Mouse (Mus musculus) intestine, embryonic 16.5 days (tissue): ENCODE data around the gene Olfr905. TPM values are rescaled to one million over a fixed set of nuclear protein-coding genes. Genes with fewer than 3 reads are reported as not detected.

Experiments used
- ATAC-seq: fragments of 200-750 bp; cut with Nextera tagmentation; 2 replicates; pipeline ENCODE4 v1.8.0; 2017; ENCODE audit warnings: moderate TSS enrichment, moderate library complexity
- H3K27ac ChIP-seq: fragments of 300-500 bp; sonication (generic); 2 replicates; pipeline ENCODE4 v1.5.1; 2014; ENCODE audit warnings: mild to moderate bottlenecking, low read length
- H3K27me3 ChIP-seq: fragments of 300-500 bp; sonication (generic); replicated peaks from 2 replicates; pipeline ENCODE4 v1.6.1; 2014; ENCODE audit warnings: low read length, control low read depth, mixed read lengths; ENCODE audit not compliant: control insufficient read depth, insufficient read depth
- H3K36me3 ChIP-seq: fragments of 300-500 bp; sonication (generic); 2 replicates; pipeline ENCODE4 v1.6.1; 2014; ENCODE audit warnings: low read length, control low read depth; ENCODE audit not compliant: control insufficient read depth, insufficient read depth
- H3K4me1 ChIP-seq: fragments of 300-500 bp; sonication (generic); 2 replicates; pipeline ENCODE4 v1.6.1; 2014; ENCODE audit warnings: low read length, control low read depth, mixed read lengths; ENCODE audit not compliant: control insufficient read depth, insufficient read depth
- H3K4me2 ChIP-seq: fragments of 300-500 bp; sonication (generic); 2 replicates; pipeline ENCODE4 v1.6.1; 2014; ENCODE audit warnings: low read depth, low read length, control low read depth
- H3K4me3 ChIP-seq: fragments of 300-500 bp; sonication (generic); 2 replicates; pipeline ENCODE4 v1.5.1; 2014; ENCODE audit warnings: mild to moderate bottlenecking, low read length
- H3K9ac ChIP-seq: fragments of 300-500 bp; sonication (generic); 2 replicates; pipeline ENCODE4 v1.6.1; 2014; ENCODE audit warnings: low read depth, low read length
- H3K9me3 ChIP-seq: fragments of 300-500 bp; sonication (generic); 2 replicates; pipeline ENCODE4 v1.6.1; 2016; ENCODE audit warnings: low read length, control low read depth; ENCODE audit not compliant: control insufficient read depth
- WGBS: fragments of 180-500 bp; shearing (Covaris S2); extraction: QIAGEN DNeasy Blood & Tissue Kit; methylation state at CpG from one replicate; pipeline ENCODE4 v1.1.7; 2014; 5-methylcytosine and 5-hydroxymethylcytosine counted together
- polyA plus RNA-seq: library from polyadenylated mRNA; unstranded; fragments of >200 nt; fragmentation: Nextera tagmentation; extraction: Ambion mirVana; gene quantifications from 2 replicates; pipeline ENCODE4 v1.2.1, GENCODE M21; 2015

Gene Olfr905
- not detected in 2 replicates for polyA plus RNA-seq

DNA sequence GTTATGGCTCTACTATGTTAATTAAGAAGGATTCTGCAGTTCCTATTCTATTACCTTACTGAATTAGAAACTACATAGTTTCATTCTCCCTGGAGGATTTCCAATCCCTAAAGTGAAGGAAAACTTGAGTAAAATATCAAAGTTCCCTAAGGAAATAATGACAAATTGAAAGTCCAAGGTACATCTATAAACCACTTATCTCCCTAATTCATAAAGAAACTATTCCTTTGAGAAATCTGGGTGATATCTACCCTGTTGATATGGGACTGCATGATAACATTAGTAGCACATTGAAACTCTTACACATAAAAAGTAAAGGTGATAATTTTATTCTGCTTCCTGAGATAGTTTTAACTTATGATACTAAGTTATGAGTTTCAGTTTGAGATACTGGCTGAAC, at the start of gene Olfr905:
TSS of gene Olfr905 (plus strand) at position 301 of the 400 bp plus-strand sequence.
- Histone ChIP-seq H3K9me3 (no peaks in the 10 kb centered on the region), H3K9ac (no peak within 1 kb of the TSS), H3K4me2 (no peak within 1 kb of the TSS), H3K36me3 (no peaks in the 10 kb centered on the region), H3K4me1 (no peaks in the 10 kb centered on the region), H3K27me3 (no peaks in the 10 kb centered on the region), H3K4me3 (no peak within 1 kb of the TSS), H3K27ac (no peak within 1 kb of the TSS)
- no peak for ATAC-seq

DNA sequence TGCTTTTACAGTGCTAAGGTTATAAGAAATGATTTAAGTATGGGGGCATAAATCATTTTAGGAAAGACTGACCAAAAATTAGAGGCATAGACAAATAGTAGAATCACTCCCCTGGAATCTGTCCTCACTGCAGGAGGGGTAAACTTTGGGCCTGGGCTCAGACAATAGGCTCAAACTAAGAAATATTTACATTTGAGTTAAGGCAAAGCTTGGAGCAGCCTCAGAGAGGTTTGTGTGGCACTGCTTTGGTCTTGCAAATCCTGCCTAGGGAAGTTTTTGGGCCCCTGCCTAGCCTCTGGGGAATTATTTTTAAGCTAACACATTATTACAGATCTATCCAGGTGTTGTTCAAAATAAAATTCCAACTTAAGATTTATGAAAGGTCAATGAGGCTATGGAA, 47.1 kb upstream of the Olfr905 start:
- no peak for ATAC-seq
- Histone ChIP-seq H3K4me3 (no peak overlapping the region), H3K4me2 (no peak overlapping the region), H3K27me3 (no peaks in the 10 kb centered on the region), H3K4me1 (no peaks in the 10 kb centered on the region), H3K9ac (no peak overlapping the region), H3K27ac (no peak overlapping the region), H3K9me3 (no peaks in the 10 kb centered on the region), H3K36me3 (no peaks in the 10 kb centered on the region)

DNA sequence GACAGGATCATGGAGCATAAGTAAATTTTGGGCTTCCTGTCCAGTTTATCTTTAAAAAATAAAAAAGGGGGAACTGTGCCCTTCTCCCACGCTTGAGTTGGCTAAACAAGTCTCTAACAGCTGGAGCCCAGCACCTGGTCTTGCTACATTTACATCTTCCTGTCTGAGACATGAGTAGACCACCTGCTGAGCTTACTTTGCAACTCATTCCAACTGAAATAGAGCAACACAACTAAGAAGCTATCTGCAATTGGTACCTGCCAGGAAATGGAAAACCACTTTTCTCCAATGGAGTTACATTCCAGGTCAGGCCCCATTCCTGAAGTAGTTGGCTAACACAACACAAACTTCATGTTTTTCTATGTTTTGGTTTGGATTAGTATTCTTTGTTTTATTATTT, 43.9 kb upstream of the Olfr905 start:
- no peak for ATAC-seq
- Histone ChIP-seq H3K4me3 (no peak overlapping the region), H3K9me3 (no peaks in the 10 kb centered on the region), H3K9ac (no peak overlapping the region), H3K4me1 (no peaks in the 10 kb centered on the region), H3K27me3 (no peaks in the 10 kb centered on the region), H3K27ac (no peak overlapping the region), H3K4me2 (no peak overlapping the region), H3K36me3 (no peaks in the 10 kb centered on the region)
- 36% methylated on average over 1 of the region's 1 CpGs for WGBS

DNA sequence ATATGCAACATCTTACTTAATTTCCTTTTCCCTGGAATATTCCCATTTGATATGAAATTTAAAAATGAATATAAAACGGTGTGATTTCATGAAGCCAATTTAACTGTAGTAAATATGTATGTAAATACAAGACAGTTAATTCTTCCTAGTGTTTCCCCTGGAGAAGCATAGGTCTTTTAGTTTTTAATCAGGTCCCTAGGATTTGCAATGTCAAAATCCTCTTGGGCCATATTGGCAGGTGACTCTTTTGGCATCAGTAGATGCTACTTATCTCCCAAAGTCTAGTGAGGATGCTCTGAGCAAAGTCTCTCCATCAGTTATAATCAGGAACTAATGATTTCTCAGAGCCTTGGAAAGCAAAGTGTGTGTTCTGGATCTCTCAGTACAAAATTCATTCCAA, 41.8 kb upstream of the Olfr905 start, which contains the start of gene Olfr901:
TSS of gene Olfr901 (plus strand) at position 301 of the 400 bp plus-strand sequence.
- H3K27me3 ChIP-seq = no peaks in the 10 kb centered on the region
- H3K36me3 ChIP-seq = no peaks in the 10 kb centered on the region
- no peaks in the 10 kb centered on the region for H3K4me1 ChIP-seq
- no peaks in the 10 kb centered on the region for H3K9me3 ChIP-seq
- no peak within 1 kb of the TSS for H3K9ac ChIP-seq
- WGBS = 87% methylated on average over 1 of the region's 1 CpGs
- no peak for ATAC-seq
- H3K4me3 ChIP-seq = no peak within 1 kb of the TSS
- no peak within 1 kb of the TSS for H3K27ac ChIP-seq
- H3K4me2 ChIP-seq = no peak within 1 kb of the TSS

DNA sequence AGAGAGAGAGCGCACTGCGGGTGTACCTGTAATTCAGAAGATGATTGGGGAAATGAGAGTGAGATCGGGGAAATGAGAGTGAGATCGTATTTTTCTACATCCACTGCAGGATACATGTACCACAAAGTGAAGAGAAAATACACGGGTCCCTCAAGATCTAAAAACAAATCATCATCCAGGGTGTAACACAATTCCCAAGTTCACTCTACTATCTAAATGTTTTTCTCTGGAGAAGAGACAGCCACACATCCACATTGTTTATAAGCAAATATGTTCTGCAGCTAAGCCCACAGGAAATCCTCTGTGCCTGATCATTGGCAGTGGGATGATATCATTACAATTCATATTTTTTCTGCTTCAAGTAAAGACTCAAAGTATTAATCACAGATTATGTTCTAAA, 23.6 kb upstream of the Olfr905 start, which contains the start of gene Olfr902:
TSS of gene Olfr902 (plus strand) at position 301 of the 400 bp plus-strand sequence.
- no peak within 1 kb of the TSS for H3K27ac ChIP-seq
- H3K27me3 ChIP-seq = no peaks in the 10 kb centered on the region
- H3K9ac ChIP-seq = no peak within 1 kb of the TSS
- no peaks in the 10 kb centered on the region for H3K9me3 ChIP-seq
- no peak within 1 kb of the TSS for H3K4me2 ChIP-seq
- H3K4me3 ChIP-seq = no peak within 1 kb of the TSS
- H3K36me3 ChIP-seq = no peaks in the 10 kb centered on the region
- 86% methylated on average over 5 of the region's 5 CpGs for WGBS
- no peaks in the 10 kb centered on the region for H3K4me1 ChIP-seq
- ATAC-seq = no peak

DNA sequence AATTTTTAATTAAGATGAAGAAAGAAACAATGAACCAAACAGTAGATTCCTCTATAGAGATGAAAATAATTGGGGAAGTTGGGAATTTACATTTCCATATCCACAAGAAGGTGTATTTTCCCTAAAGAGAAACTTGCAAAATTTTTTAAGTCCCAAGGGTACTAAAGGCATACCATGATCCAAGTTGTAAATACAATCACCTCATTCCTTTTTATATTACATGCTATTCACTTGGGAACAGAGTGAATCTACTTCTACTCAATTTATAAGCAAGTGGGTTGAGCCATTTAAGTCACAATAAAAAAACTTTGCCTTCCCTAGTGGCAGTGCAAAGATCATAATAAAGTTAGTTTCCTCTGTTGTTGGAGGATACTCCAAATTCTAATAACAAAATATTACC, 8.1 kb upstream of the Olfr905 start, which contains the start of gene Olfr904:
TSS of gene Olfr904 (plus strand) at position 301 of the 400 bp plus-strand sequence.
- no peaks in the 10 kb centered on the region for H3K27me3 ChIP-seq
- H3K9me3 ChIP-seq = no peaks in the 10 kb centered on the region
- ATAC-seq = no peak
- H3K4me2 ChIP-seq = no peak within 1 kb of the TSS
- no peak within 1 kb of the TSS for H3K4me3 ChIP-seq
- H3K4me1 ChIP-seq = no peaks in the 10 kb centered on the region
- no peaks in the 10 kb centered on the region for H3K36me3 ChIP-seq
- no peak within 1 kb of the TSS for H3K9ac ChIP-seq
- H3K27ac ChIP-seq = no peak within 1 kb of the TSS

DNA sequence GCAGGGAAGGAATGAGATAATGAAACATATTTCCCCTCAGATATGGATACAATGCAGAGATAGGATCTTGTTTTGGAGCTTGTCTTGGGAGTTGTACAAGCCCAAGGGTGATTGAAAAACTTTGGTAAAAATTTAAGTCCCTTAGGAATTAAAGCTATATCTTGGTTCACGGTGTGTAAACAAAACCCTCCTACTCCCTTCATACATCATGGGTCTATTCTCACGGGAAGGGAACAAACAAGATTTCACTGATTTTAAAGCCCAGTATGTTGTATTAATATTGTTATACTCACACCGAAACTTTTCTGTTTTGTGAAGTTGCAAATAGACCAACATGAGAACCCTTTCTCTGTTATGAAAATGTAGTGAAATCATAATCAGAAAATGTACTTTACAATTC, 15.9 kb downstream of the Olfr905 start, which contains the start of gene Olfr906:
TSS of gene Olfr906 (plus strand) at position 301 of the 400 bp plus-strand sequence.
- ATAC-seq = no peak
- H3K27ac ChIP-seq = no peak within 1 kb of the TSS
- no peak within 1 kb of the TSS for H3K9ac ChIP-seq
- no peaks in the 10 kb centered on the region for H3K9me3 ChIP-seq
- H3K36me3 ChIP-seq = no peaks in the 10 kb centered on the region
- no peak within 1 kb of the TSS for H3K4me2 ChIP-seq
- H3K27me3 ChIP-seq = no peaks in the 10 kb centered on the region
- H3K4me1 ChIP-seq = no peaks in the 10 kb centered on the region
- no peak within 1 kb of the TSS for H3K4me3 ChIP-seq
- 78% methylated on average over 3 of the region's 3 CpGs for WGBS

DNA sequence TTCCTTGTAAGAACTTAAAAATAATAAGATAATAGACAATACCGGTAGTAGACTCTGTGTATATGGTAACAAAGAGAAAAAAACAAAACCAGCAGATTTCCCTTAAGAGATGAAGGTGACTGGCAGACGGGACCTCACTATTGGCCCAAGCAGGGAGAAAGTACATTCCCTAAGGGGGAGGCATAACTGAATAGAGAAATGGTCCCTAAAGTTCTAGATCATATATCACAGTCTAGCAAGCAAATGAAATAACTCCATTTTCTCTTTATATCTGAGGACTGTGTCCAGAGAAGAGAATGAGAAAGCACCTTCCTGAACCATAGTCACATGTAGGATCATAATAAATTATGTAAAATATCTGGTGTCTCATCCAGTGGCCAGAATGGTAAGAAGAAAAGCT, 24.6 kb downstream of the Olfr905 start, which contains the start of gene Olfr907:
TSS of gene Olfr907 (plus strand) at position 301 of the 400 bp plus-strand sequence.
- ATAC-seq = no peak
- Histone ChIP-seq H3K4me3 (no peak within 1 kb of the TSS), H3K4me2 (no peak within 1 kb of the TSS), H3K4me1 (no peaks in the 10 kb centered on the region), H3K9ac (no peak within 1 kb of the TSS), H3K9me3 (no peaks in the 10 kb centered on the region), H3K27ac (no peak within 1 kb of the TSS), H3K36me3 (no peaks in the 10 kb centered on the region), H3K27me3 (no peaks in the 10 kb centered on the region)
- WGBS = 80% methylated on average over 2 of the region's 2 CpGs

DNA sequence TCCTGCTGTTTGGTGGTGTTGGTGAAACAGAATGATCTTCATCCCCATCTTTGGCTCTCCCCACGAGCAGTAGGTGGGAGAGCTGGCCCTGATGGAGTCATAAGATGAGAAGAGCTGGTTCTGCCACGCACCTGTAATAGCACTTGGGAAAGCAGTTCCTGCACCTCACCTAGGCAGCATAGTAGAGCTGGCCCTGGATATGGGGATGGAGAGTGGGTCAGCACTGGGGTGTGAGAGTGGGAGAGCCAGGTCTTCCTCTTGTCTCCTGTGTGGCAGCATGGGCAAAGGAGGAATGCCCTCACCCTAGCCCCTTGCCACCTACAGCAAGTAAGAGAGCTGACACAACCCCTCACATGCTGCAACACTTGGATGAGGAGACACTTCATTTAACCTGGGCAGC, 41.4 kb downstream of the Olfr905 start:
- Histone ChIP-seq H3K4me2 (no peak overlapping the region), H3K9ac (no peak overlapping the region), H3K4me3 (no peak overlapping the region), H3K36me3 (no peaks in the 10 kb centered on the region), H3K4me1 (no peaks in the 10 kb centered on the region), H3K27ac (no peak overlapping the region), H3K9me3 (no peaks in the 10 kb centered on the region), H3K27me3 (no peaks in the 10 kb centered on the region)
- 83% methylated on average over 2 of the region's 2 CpGs for WGBS
- no peak for ATAC-seq

DNA sequence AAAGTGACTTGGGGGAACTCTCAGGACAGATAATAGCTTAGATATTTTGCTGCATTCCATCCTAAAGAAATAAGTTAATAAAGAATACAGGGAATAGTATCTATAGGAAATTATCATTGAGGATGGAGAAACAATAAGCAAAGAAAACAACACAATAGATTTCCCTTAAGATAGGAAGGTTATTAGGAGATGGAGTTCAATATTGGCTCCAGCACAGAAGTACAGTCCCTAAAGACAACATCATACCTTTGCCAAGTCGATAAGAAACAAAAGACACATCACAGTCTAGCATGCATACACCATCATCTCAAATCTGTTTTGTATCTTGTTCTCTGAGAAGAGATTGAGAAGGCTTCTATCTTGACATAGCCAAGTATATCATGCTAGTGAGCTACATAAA, 50.4 kb downstream of the Olfr905 start, which contains the start of gene Olfr911-ps1:
TSS of gene Olfr911-ps1 (plus strand) at position 301 of the 400 bp plus-strand sequence.
- Histone ChIP-seq H3K36me3 (no peaks in the 10 kb centered on the region), H3K4me1 (no peaks in the 10 kb centered on the region), H3K27ac (no peak within 1 kb of the TSS), H3K4me3 (no peak within 1 kb of the TSS), H3K9ac (no peak within 1 kb of the TSS), H3K27me3 (no peaks in the 10 kb centered on the region), H3K9me3 (no peaks in the 10 kb centered on the region), H3K4me2 (no peak within 1 kb of the TSS)
- WGBS = 72% methylated on average over 1 of the region's 1 CpGs
- ATAC-seq = no peak
